Mouse (Mus musculus): Measurements from ENCODE around the gene Ccr1.

GRCm38 (mm10) chr9:123953551-123953950 is 14.9 kb downstream of the Ccr1 start:
- TF ChIP-seq POLR2A (IDR thresholded peaks at IDR 0.05; ENCODE audit: extremely low read depth, insufficient read depth, low read length), result no peak
- no peak for TF ChIP-seq CTCF (IDR thresholded peaks at IDR 0.05; ENCODE audit: low read depth, low read length)

Measured in liver, adult 2 months (tissue).